Mouse (Mus musculus): ENCODE results near the gene Lrrtm1. TPM values are rescaled to one million over a fixed set of nuclear protein-coding genes. Genes with fewer than 3 reads are reported as not detected.

The Lrrtm1 gene
- total and polyA plus RNA-seq, 3 experiments, result not detected

GRCm38 (mm10) chr6:77301305-77301704 lies 58.8 kb downstream of the Lrrtm1 start:
- TF ChIP-seq ELF1 (IDR thresholded peaks at IDR 0.05; ENCODE audit: low read depth, low read length) (no peak), SMC3 (IDR thresholded peaks at IDR 0.05; ENCODE audit: low read depth, low read length) (no peak), GATA1 (IDR thresholded peaks at IDR 0.05; ENCODE audit: low read depth, low read length) (no peak), GABPA (IDR thresholded peaks at IDR 0.05; ENCODE audit: low read depth, low read length) (no peak), POLR2AphosphoS5 (IDR thresholded peaks at IDR 0.05; ENCODE audit: borderline replicate concordance, low read depth, low read length) (no peak), TAL1 (IDR thresholded peaks at IDR 0.05; ENCODE audit: low read length) (no peak), MAX (IDR thresholded peaks at IDR 0.05; ENCODE audit: low read length) (no peak), E2F4 (IDR thresholded peaks at IDR 0.05; ENCODE audit: borderline replicate concordance, low read depth, low read length) (no peak), MAFK (IDR thresholded peaks at IDR 0.05; ENCODE audit: borderline replicate concordance, low read depth, low read length) (no peak), MYC (IDR thresholded peaks at IDR 0.05; ENCODE audit: low read depth, low read length) (no peak), BHLHE40 (IDR thresholded peaks at IDR 0.05; ENCODE audit: borderline replicate concordance, low read depth, low read length) (no peak), MEF2A (IDR thresholded peaks at IDR 0.05; ENCODE audit: extremely low read depth, insufficient replicate concordance, low read depth, low read length, poor library complexity, severe bottlenecking) (no peak), NRF1 (IDR thresholded peaks at IDR 0.05; ENCODE audit: insufficient read depth, low read depth, low read length, poor library complexity, severe bottlenecking) (no peak), JUND (IDR thresholded peaks at IDR 0.05; ENCODE audit: low read depth, low read length) (no peak)
- no peaks in the 10 kb centered on the region for H3K4me1 ChIP-seq (ENCODE audit: control insufficient read depth in 1 of 2, insufficient read depth in 2 of 2, low read length in 2 of 2)
- no peak overlapping the region for H3K27ac ChIP-seq (ENCODE audit: control insufficient read depth, low read depth, low read length)
- no peak for DNase-seq (ENCODE audit: low read depth, low spot score)
- no peaks in the 10 kb centered on the region for H3K27me3 ChIP-seq (ENCODE audit: control insufficient read depth in 1 of 2, insufficient read depth in 2 of 2, low read length in 2 of 2)
- H3K9ac ChIP-seq (ENCODE audit: control insufficient read depth, low read depth, low read length, poor library complexity, severe bottlenecking), result no peak overlapping the region
- H3K36me3 ChIP-seq (ENCODE audit: control insufficient read depth in 1 of 2, insufficient read depth in 2 of 2, low read length in 2 of 2), result no peaks in the 10 kb centered on the region
- no peak overlapping the region for H3K4me3 ChIP-seq (ENCODE audit: control insufficient read depth in 1 of 2, insufficient read depth in 1 of 2, low read depth in 2 of 2, low read length in 2 of 2)
- no peaks in the 10 kb centered on the region for H3K9me3 ChIP-seq (replicated peaks; ENCODE audit: insufficient read depth, low read length)
- no peaks in the 10 kb centered on the region for H3K79me2 ChIP-seq (ENCODE audit: control insufficient read depth, insufficient read depth, low read length, poor library complexity)

GRCm38 (mm10) chr6:77306796-77307195 lies 64.3 kb downstream of the Lrrtm1 start:
- no peak for TF ChIP-seq ZNF384 (IDR thresholded peaks at IDR 0.05; ENCODE audit: low read depth, low read length)
- TF ChIP-seq MYC (IDR thresholded peaks at IDR 0.05; ENCODE audit: low read depth, low read length), result no peak
- TF ChIP-seq BHLHE40 (IDR thresholded peaks at IDR 0.05; ENCODE audit: borderline replicate concordance, low read depth, low read length), result no peak
- no peak for TF ChIP-seq RCOR1 (IDR thresholded peaks at IDR 0.05; ENCODE audit: low read depth, low read length)
- TF ChIP-seq JUND (IDR thresholded peaks at IDR 0.05; ENCODE audit: low read depth, low read length), result no peak
- no peak for TF ChIP-seq USF2 (IDR thresholded peaks at IDR 0.05; ENCODE audit: borderline replicate concordance in 1 of 2, insufficient read depth in 1 of 2, low read depth in 1 of 2, low read length in 2 of 2)
- no peak for TF ChIP-seq NRF1 (IDR thresholded peaks at IDR 0.05; ENCODE audit: insufficient read depth, low read depth, low read length, poor library complexity, severe bottlenecking)
- TF ChIP-seq CHD2 (IDR thresholded peaks at IDR 0.05; ENCODE audit: low read length), result no peak
- no peak for TF ChIP-seq SIN3A (IDR thresholded peaks at IDR 0.05; ENCODE audit: low read length)
- no peak for TF ChIP-seq MAFK (IDR thresholded peaks at IDR 0.05; ENCODE audit: borderline replicate concordance, low read depth, low read length)
- no peak for TF ChIP-seq KAT2A (conservative IDR thresholded peaks at IDR 0.05; ENCODE audit: low read depth, low read length)
- no peak for TF ChIP-seq E2F4 (IDR thresholded peaks at IDR 0.05; ENCODE audit: borderline replicate concordance, low read depth, low read length)
- no peak for TF ChIP-seq EP300 (IDR thresholded peaks at IDR 0.05; ENCODE audit: low read depth in 1 of 2, low read length in 2 of 2)
- TF ChIP-seq POLR2A (IDR thresholded peaks at IDR 0.05; ENCODE audit: control insufficient read depth in 1 of 2, insufficient read depth in 1 of 2, low read depth in 1 of 2, low read length in 2 of 2, poor library complexity in 1 of 2), result no peak
- TF ChIP-seq GABPA (IDR thresholded peaks at IDR 0.05; ENCODE audit: low read depth, low read length), result no peak
- no peak for TF ChIP-seq TBP (IDR thresholded peaks at IDR 0.05; ENCODE audit: low read depth, low read length)
- no peak for TF ChIP-seq NELFE (IDR thresholded peaks at IDR 0.05; ENCODE audit: low read depth, low read length)
- no peak overlapping the region for H3K9ac ChIP-seq (ENCODE audit: control insufficient read depth, low read depth, low read length, poor library complexity, severe bottlenecking)
- H3K27me3 ChIP-seq (ENCODE audit: control insufficient read depth in 1 of 2, insufficient read depth in 2 of 2, low read length in 2 of 2), result no peaks in the 10 kb centered on the region
- H3K4me3 ChIP-seq (ENCODE audit: control insufficient read depth in 1 of 2, insufficient read depth in 1 of 2, low read depth in 2 of 2, low read length in 2 of 2), result no peak overlapping the region
- no peaks in the 10 kb centered on the region for H3K36me3 ChIP-seq (ENCODE audit: control insufficient read depth in 1 of 2, insufficient read depth in 2 of 2, low read length in 2 of 2)
- H3K4me1 ChIP-seq (ENCODE audit: control insufficient read depth in 1 of 2, insufficient read depth in 2 of 2, low read length in 2 of 2), result no peaks in the 10 kb centered on the region
- no peak for DNase-seq (ENCODE audit: low read depth, low spot score)
- H3K79me2 ChIP-seq (ENCODE audit: control insufficient read depth, insufficient read depth, low read length, poor library complexity), result no peaks in the 10 kb centered on the region
- no peaks in the 10 kb centered on the region for H3K9me3 ChIP-seq (replicated peaks; ENCODE audit: insufficient read depth, low read length)
- H3K27ac ChIP-seq (ENCODE audit: control insufficient read depth, low read depth, low read length), result no peak overlapping the region

All from MEL (cell line).